Mouse (Mus musculus) spleen, postnatal 4 days (tissue): ENCODE results near the gene Gm20441.
"Not testable (repeated sequence)": the region's sequence is repeated elsewhere in the genome, so short reads cannot be mapped to it uniquely, and the experiment has no call there.

ENCODE experiments used
- DNase-seq, 2 experiments: peaks; one replicate each; pipeline ENCODE4 v3.0.0; 2022; ENCODE audit warnings: low spot score in 2 of 2

Gm20441 gene

DNA sequence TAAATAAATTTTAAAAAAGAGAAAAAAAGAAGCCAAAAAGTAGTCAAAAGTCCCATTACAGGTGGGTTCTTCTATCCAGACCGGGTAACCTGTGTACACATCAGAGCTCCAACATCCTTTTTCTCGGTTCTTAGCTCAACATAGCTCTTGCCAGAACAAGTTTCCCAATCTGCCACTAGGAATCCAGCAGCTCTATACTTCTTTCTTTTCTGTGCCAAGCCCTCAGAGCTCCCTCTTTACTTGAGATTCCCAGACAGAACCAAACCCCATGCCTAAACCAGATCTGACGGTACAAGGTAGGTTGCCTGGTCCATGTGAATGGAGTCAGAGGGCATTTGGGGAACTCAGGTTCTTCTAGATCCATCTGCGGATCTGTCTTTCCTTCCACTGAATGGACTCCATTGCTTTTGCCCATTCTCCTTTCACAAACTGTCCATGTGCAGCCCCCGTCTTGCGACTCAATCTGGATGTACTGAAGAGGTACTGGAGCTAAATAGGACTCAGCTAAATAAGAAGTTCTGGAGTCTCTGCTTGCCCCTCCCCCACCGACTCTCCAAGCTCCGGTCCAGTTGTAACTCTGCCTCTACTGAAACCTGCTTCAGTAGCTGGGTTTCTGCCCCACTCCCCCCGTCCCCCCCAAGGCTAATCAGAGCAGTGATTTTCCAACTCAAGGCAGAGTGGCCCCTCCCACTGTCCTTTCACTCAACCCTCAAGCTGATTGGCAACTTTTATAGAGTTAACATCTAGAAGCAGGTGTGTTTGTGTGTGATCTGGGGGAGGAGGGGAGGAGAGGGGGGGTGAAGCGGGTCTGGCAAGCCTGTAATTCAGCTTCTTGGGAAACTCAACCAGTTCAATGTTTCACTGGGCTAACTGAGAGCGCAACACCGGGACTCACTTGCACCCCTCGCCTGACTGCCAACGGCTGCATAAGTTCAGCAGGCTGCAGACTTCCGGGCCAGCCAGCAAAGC is 1.3 kb downstream of the Gm20441 start:
- peak in 1 of 2 experiments; percentile 53 for DNase-seq

DNA sequence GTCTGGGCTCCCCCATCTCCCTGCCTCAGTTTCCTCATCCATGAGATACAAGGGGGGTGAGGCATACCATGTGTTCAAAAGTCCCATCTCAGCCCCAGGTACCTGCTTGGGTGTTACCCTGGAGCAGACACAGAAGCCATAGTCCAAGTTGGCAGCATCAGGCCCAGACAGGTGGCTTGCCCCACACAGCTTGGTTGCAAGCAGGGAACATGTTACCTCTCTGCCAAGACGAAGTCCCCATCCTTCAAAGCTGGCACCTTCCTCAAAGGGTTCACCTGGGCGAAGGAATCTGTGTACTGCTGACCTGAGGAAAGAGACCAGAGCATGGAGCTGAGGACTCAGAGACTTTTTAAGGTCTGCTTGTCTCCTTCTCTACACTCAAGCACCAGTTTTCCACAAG is 2.9 kb downstream of the Gm20441 start:
- DNase-seq: no peak

DNA sequence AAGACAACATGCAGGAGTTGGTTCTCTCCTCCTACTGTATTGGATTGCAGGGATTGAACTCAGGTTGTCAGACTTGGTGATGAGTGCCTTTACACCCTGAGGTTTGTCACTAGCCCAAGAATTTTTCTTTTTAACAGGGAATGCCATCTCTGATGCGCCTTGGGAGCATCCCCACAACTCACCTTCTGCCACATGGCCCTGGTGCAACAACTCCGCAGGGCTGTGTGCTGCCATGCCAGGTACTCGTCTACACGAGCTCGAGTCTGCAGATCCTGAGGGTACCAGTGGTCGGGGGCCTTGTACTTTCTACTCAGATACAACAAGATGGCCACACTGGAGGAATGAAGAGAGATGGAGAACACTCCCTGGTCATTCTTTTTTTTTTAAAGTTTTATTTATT is 4.2 kb downstream of the Gm20441 start:
- DNase-seq: no peak

DNA sequence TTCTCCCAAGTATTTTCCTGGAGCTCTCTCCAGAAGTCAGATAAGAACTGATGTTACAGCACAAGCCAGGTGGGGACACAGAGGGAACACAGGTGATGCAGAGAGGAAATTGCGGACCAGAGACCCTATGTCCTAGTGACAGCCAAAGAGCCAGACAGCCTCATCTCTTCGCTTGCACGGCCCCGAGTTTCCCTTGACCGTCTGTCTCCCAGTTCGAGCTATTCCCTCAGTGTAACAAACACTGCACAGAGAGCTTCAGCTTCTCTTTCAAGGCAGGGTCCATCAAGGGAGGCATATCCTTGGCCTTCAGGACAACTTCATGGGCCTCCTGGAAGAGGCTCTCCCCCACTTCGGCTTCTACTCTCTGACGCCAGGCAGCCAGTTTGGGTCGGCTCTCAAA is 6.2 kb downstream of the Gm20441 start:
- no peak for DNase-seq

DNA sequence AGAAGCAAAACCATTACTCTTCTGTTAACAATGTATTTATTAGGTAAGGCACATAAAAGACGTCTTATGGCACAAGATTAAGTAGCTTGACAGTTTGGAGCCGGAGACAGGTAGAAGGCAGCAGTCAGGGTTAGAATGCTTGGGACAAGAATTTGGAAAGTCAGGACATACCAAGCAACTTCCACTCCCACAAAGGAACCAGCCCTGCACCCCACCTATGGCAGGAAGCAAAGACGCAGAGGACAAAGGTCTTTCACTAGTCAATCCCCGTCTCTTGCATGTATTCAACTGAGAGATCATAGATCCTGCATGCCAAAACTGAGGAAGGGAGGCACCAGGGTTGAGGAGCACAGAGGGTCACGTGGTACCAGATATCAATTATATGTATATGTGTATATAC is 6.7 kb downstream of the Gm20441 start:
- DNase-seq: no peak

DNA sequence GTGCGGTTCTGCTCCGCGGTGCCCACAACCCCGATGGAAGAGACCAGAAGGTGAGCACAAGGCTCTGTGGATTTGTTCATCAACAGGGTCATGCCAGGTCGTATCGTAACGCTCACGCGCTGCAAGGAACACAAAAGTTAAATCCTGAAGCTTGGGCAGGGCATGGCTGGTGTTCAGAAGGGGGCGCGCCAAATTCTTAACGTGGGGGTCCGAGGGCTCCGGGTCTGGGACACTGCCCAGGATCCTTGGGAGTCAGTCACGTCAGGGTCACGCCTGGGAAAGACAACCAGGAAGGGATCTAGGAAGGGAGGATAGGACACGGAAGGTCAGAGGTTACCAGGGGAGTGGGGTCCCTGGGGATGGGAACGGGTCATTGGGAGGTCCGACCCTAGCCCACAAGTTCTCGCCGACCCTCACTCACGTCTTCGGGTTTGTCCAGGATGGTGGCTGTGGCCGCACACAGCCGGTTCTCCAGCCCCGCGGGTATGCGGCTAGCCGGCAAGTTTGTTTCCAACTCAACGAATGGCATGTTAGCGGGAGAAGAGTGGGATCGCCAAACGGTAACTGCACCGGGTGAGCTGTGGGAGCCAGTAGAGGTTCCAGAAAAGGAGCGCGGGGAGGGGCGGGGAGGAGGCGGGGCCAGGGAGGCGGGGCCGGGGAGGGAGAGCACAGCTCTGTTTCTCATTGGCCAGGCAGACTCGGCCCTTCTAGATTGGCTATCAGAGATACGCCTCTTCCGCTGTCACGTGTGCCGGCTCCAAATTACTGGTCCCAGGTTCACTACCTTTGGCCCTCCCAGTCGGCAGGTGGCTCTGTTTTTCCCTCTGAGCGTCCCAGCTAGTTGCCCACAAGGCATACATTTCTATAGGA is 7.7 kb downstream of the Gm20441 start, which contains the start of gene Ddt:
Gene Ddt (minus strand): TSS at position 620 of the 870 bp plus-strand sequence.
- peak; percentile 83 to 91 for DNase-seq

DNA sequence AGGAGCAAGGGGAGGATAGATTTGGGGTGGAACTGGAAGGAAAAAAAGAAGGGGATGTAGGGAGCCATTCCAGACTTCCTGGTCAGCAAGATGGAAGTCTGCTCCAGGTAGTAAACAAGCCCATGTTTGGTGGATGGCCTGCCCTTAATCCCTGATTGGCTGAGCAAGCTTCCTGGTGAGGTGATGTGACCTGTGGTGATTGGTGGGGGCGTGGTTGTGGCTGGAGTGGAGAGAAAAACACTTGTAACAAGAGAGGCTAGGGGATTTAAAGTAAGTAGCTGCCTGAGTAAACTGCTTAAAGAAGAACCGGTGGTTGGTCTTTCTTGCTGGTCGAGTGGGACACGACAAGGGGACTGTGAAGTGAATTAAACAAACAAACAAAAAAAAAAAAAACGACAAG is 13.0 kb downstream of the Gm20441 start:
- DNase-seq: not testable (repeated sequence)

DNA sequence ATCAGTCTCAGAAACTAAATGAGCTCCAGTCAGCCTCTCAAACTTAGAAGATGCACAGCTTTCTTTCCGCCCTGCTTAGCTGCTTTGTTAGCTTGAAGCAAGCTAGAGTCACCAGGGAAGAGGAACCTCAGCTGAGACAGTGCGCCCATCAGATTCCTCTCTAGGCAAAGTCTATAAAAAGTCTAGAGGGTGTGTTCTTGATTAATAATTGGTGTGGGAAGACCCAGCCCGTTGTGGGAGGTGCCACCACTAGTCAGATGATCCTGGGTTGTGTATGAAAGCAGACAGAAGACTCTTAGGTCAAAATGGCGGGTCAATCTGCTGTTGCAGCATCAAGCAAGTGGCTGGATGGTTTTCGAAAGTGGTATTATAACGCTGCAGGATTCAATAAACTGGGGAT is 13.9 kb downstream of the Gm20441 start:
- DNase-seq: no peak

DNA sequence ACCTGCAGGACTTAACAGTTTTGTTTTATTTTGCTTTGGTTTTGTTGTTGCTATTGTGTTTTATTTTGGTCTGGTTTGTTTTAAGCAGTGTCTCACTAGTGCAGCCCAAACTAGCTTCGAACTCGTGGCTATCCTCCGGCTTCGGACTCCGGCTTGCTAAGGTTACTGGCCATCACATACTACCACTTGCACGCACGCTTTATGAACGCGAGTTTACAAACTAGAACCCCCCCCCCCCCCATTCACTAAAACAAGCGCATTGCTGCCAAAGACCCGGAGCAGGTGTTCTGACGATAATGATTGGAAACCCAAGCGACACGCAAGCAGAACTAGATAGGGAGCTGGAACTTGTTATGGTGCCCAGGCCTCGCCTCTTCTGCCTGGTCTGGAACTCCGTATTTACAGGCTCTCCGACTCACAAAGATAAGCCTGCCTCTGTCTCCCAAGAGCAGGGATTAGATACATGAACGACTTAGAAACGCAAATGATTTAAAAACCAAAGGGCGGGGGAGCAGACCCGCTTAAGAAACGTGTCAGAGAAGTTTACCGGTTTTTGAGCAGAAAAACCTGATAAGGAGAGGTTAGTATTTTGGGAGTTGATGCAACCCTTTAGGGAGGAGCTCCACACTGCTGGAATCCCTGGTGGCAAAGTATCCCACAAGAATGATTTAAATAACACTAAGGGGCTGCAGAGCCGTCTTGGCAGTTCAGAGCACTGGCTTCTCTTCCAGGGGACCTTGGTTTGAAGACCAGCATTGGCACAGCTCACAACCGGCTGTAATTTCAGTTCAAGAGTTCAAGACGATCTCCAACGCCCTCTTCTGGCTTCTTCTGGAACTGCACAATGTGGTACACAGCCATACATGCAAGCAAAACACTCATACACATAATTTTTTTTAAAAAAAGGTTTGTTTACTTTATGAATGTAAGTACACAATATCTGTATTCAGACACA is 16.0 kb downstream of the Gm20441 start:
- DNase-seq: peak; percentile 83 to 94

DNA sequence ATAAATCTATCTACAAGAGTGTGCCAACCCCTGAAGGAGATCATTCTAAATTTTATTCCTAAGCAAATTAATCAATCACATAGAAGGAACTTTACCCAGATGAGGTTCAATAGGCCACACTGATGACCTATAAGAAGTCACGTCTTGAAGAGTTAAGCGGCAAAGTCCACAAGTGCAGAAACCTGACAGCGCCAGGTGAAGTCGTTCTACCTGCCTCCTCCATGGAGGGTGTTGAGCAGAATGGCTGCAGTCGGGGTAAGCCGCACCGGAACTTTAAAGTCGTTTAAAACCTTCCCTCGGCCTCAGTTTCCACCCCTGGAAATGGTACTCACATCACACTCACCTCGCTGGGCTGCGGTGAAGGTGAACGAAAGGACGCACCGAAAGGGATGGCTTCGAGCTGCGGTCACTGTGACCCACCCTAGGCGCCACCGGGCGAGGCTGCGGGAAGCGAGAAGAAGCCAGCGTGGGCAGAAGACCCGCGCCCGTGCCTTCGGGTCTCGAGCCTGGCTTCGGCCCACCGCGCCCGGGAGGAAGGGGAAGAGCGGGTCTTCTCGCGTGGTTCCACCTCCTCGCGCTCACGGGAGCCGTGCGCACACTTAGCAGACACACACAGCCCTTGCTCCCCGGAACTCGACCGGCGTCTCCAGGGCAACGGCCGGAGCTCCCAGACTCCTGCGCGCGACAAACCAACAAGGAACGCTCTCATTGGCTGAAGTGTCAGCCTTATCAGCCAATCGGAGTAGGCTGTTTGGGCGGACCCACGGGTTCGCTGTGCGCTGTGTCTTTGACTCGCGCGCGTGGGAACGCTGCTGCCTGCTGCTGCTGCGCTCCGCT is 16.9 kb downstream of the Gm20441 start, which contains the start of gene Cabin1:
Gene Cabin1 (minus strand): TSS at position 660 of the 837 bp plus-strand sequence.
- peak; percentile 95 to 96 for DNase-seq

DNA sequence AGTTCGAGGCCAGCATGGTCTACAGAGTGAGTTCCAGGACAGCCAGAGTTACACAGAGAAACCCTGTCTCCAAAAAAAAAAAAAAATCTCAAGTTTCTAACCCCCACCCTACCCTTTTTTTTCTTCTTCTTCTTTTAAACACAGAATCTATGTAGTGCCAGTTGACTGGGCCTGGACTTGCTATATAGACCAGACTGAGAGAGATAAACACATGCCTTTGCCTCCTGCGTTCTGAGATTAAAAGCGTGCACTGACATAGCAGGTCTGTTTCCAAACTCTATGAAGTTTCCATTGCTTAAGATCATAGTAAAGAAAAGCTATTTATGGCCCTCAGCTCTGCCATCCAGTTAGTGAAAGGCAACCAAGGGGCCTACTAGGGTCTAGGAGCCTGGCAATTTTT is 18.3 kb downstream of the Gm20441 start:
- no peak for DNase-seq

DNA sequence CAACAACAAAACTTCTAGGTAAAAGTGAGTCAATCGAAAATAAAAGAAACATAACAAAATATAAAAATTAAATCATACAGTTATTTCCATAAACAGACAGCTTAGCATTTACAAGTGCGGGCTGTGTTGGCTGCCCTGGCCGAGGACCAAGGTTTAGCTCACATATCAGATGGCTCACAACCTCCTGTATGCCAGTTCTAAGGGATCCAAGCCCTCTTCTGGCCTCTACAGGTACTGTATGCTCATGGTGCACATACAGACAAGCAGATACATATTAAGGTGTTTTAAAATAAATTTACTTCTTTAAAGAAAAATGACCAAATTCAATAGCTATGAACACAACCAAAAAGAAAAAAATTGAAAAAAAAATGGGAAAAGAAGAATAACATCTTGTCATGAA is 20.4 kb downstream of the Gm20441 start:
- no peak for DNase-seq

DNA sequence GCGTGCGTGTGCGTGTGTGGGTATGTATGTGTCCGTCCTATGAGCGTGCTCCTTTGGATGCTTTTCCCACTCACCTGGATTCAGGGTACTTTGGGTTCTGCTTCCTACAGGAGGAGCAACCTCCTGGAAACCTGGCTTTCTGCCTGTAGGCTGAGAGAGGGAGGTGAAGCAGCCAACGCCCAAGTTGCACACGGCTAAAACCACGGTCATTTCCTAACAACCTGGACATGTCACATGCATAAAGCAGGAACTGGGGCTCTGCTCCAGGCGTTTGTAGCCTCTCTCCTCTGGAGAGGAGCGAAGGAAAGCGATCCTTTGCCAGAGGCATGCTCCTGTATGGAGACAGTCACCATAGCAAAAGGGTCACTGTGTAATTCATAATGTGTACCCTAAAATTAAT is 24.0 kb downstream of the Gm20441 start:
- no peak for DNase-seq

DNA sequence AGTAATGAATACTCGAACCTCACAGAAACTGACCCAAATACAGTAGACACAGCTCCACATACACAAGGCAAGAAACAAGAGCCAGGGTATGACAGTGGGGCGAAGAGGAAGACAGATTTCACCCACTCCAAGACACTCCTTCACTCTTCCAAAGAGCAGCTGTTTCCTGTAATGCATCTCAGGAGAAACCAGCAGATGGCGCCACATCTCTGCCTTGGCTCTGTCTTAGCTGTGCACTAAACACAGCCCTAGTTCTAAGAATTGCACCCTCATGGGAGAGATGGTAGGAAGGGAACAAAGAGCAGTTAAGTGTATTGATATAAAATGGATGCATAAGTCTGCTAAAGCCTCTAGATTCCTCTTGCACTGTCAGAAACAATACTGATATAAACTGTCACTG is 36.7 kb downstream of the Gm20441 start:
- peak; percentile 71 to 91 for DNase-seq

DNA sequence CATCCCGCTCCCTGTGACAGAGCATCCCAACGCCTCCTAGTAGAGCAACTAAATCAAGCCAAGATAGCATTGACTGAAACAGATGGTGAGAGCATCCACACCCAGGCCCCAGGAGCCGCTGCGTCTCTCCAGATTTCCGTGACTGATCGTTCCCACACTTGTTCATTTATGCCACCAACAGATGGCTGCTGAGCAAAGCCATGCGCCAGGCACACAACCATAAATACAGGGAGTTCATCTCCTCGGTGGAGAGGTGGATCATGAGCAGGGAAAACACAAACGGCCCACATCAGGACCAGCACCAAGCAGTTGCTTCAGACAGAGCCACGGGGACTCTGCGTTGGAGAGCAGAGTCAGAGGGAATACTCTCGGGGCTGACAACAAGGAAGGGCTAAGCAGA is 37.4 kb downstream of the Gm20441 start:
- DNase-seq: no peak

DNA sequence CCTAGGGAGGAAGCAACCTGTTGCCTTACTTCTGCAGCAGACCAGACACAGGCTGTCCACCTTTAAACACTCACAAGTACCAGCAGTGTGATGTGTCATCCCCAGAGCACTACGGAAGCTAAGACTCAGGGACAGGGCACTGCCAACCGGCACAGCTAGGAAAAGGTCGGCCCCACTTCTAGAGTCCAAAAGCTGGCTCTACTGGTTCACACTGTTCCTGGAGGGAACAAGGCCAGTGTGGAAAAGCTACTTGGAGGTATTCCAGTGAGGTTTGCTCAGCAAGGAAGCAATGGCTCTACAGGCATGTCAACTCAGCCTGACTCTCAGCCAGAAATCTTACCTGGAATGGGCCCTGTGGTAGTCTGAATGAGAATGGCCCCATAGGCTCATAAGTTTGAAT is 39.9 kb downstream of the Gm20441 start:
- no peak for DNase-seq

DNA sequence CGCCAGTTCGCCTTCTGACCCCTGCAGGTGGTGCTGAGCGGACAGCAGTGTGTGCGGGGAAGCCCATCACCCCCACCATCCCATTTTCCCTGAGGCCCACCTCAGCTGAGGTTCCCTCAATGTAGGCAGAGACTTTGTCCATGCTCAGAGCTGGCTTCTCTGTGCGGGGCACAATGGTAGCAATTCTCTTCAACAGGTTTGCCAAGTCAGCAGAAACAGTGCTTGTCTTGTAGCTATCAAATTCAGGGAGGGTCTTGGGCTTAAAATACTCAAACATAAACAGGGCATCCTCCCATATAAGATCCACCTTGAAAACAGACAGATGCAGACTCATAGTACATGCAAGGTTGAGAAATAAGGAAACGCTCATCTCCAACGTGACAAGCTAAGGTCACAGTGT is 55.3 kb downstream of the Gm20441 start:
- no peak for DNase-seq
